Mouse (Mus musculus) midbrain, embryonic 13.5 days (tissue): ENCODE results near the gene Josd2. TPM values are rescaled to one million over a fixed set of nuclear protein-coding genes. Genes with fewer than 3 reads are reported as not detected.

Experiments
- ATAC-seq: fragments of 200-750 bp; cut with Nextera tagmentation; 2 replicates; pipeline ENCODE4 v1.8.0; 2017; ENCODE audit warnings: mild to moderate bottlenecking, moderate TSS enrichment, moderate library complexity
- H3K27ac ChIP-seq: fragments of 300-500 bp; sonication (generic); 2 replicates; pipeline ENCODE4 v1.5.1; 2015; ENCODE audit warnings: inconsistent platforms, mild to moderate bottlenecking, moderate library complexity
- H3K27me3 ChIP-seq: fragments of 300-500 bp; sonication (generic); 2 replicates; pipeline ENCODE4 v1.6.1; 2015; ENCODE audit warnings: mild to moderate bottlenecking, inconsistent platforms
- H3K36me3 ChIP-seq: fragments of 300-500 bp; sonication (generic); 2 replicates; pipeline ENCODE4 v1.6.1; 2015; ENCODE audit warnings: mild to moderate bottlenecking, inconsistent platforms
- H3K4me1 ChIP-seq: fragments of 300-500 bp; sonication (generic); replicated peaks from 2 replicates; pipeline ENCODE4 v1.6.1; 2015; ENCODE audit warnings: inconsistent platforms
- H3K4me2 ChIP-seq: fragments of 300-500 bp; sonication (generic); replicated peaks from 2 replicates; pipeline ENCODE4 v1.6.1; 2015; ENCODE audit warnings: moderate library complexity, mild to moderate bottlenecking, inconsistent platforms
- H3K4me3 ChIP-seq: fragments of 300-500 bp; sonication (generic); replicated peaks from 2 replicates; pipeline ENCODE4 v1.5.1; 2015; ENCODE audit warnings: mild to moderate bottlenecking, inconsistent platforms
- H3K9ac ChIP-seq: fragments of 300-500 bp; sonication (generic); replicated peaks from 2 replicates; pipeline ENCODE4 v1.6.1; 2015; ENCODE audit warnings: mild to moderate bottlenecking, inconsistent platforms
- H3K9me3 ChIP-seq: fragments of 300-500 bp; sonication (generic); 2 replicates; pipeline ENCODE4 v1.6.1; 2016; ENCODE audit warnings: mild to moderate bottlenecking, inconsistent platforms
- WGBS: fragments of 180-500 bp; shearing (Covaris S2); methylation state at CpG from one replicate; pipeline ENCODE4 v1.1.7; 2015; 5-methylcytosine and 5-hydroxymethylcytosine counted together
- polyA plus RNA-seq: library from polyadenylated mRNA; unstranded; fragments of >200 nt; fragmentation: Nextera tagmentation; extraction: Ambion mirVana; gene quantifications from 2 replicates; pipeline ENCODE4 v1.2.1, GENCODE M21; 2015

Gene Josd2
- polyA plus RNA-seq, 1 experiment from 2014 or later = 44.8 TPM

DNA sequence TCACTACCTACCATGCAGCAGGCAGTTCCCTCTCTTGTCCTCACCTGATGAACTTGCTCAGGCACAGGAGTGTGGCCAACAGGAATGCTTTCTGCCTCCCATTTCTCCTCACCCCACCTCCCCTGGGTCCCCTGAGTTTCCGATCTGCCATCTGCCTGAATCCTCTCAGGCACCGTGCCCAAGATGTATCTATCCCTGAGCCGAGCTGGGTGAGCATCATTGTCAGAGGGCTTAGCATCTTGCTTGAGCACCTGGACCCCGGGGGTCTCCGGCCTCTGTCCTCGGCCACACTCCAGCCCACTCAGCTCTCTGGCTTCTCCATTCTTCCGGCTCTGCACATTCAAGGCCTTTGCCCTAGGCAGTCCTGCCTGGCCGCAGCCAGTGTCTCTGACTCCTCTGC, 29.8 kb upstream of the Josd2 start:
- Histone ChIP-seq H3K36me3 (peaks cover 23% of the 10 kb centered on the region), H3K27ac (peak overlapping the region; percentile 54; the same call in 1 of the 2 replicates), H3K4me3 (no peak overlapping the region), H3K9ac (peak overlapping the region; percentile 42), H3K9me3 (no peaks in the 10 kb centered on the region), H3K4me2 (no peak overlapping the region; the same call in 1 of the 2 replicates), H3K4me1 (peaks cover 57% of the 10 kb centered on the region), H3K27me3 (no peaks in the 10 kb centered on the region)
- no peak for ATAC-seq
- 61% methylated on average over 8 of the region's 8 CpGs for WGBS

DNA sequence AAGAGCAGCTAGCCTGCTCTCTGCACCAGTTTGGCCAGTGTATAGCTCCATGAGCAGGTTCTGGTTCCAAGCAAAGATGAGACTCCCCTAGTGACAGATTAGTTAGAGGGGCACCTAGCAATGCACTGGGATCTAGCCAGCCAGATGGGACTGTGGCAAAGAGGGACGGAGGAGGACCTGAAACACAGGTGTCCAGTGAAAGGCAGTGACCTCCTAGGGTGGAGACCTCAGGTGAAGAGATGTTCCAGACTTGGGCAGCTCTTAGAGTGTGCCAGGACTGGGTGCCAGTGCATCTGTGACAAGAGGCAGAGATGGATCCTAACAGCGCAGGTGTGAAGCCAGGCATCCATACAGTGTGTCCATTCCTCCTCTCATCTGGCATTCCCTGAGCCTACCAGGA, 28.1 kb upstream of the Josd2 start:
- H3K4me3 ChIP-seq = no peak overlapping the region
- H3K9me3 ChIP-seq = no peaks in the 10 kb centered on the region
- no peak overlapping the region for H3K27ac ChIP-seq
- 72% methylated on average over 2 of the region's 2 CpGs for WGBS
- peaks cover 14% of the 10 kb centered on the region for H3K36me3 ChIP-seq
- H3K4me2 ChIP-seq = no peak overlapping the region
- no peak for ATAC-seq
- no peak overlapping the region for H3K9ac ChIP-seq
- no peaks in the 10 kb centered on the region for H3K27me3 ChIP-seq
- peaks cover 56% of the 10 kb centered on the region for H3K4me1 ChIP-seq

DNA sequence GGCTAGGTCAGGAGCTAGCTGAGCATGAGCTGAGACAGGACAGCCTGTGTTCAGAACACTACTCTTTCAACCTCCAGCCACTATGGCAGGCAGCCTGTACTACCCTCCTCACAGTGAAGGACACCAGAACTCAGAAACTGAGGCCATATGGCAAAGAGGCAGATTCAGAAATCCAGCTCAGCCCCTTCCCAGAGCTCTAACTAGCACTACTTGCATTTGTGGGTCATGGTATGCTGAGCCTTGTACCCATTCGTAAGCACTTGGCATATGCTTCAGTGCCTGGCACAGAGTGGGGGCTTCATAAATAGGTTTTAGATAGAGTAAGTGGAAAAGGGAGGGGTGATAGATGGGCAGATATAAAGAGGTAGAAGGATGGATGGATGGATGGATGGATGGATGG, 27.3 kb upstream of the Josd2 start:
- H3K4me2 ChIP-seq = no peak overlapping the region
- H3K4me1 ChIP-seq = peaks cover 63% of the 10 kb centered on the region
- 0 out of 2 replicates have a peak overlapping the region, but pooled peaks have one; percentile 6 for H3K9ac ChIP-seq
- no peak for ATAC-seq
- H3K36me3 ChIP-seq = peaks cover 14% of the 10 kb centered on the region
- H3K9me3 ChIP-seq = no peaks in the 10 kb centered on the region
- 97% methylated on average over 1 of the region's 1 CpGs for WGBS
- H3K4me3 ChIP-seq = no peak overlapping the region
- no peaks in the 10 kb centered on the region for H3K27me3 ChIP-seq
- H3K27ac ChIP-seq = peak overlapping the region; percentile 53; the same call in 1 of the 2 replicates

GRCm38 (mm10) chr7:44441180-44441579, 26.6 kb upstream of the Josd2 start:
- Histone ChIP-seq H3K4me2 (peak overlapping the region; percentile 87), H3K27ac (peak overlapping the region; percentile 99), H3K9me3 (no peaks in the 10 kb centered on the region), H3K27me3 (no peaks in the 10 kb centered on the region), H3K4me3 (peak overlapping the region; percentile 88), H3K36me3 (peaks cover 20% of the 10 kb centered on the region), H3K4me1 (peaks cover 70% of the 10 kb centered on the region), H3K9ac (peak overlapping the region; percentile 100)
- WGBS = 10% methylated on average over 1 of the region's 1 CpGs
- ATAC-seq = no peak

- Histone ChIP-seq H3K9me3 (no peaks in the 10 kb centered on the region), H3K4me3 (peak overlapping the region; percentile 88), H3K27me3 (no peaks in the 10 kb centered on the region), H3K4me2 (peak overlapping the region; percentile 87), H3K27ac (peak overlapping the region; percentile 99), H3K4me1 (peaks cover 75% of the 10 kb centered on the region), H3K9ac (peak overlapping the region; percentile 100), H3K36me3 (peaks cover 25% of the 10 kb centered on the region)
- peak; percentile 73 for ATAC-seq
- 1% methylated on average over 13 of the region's 14 CpGs for WGBS
These were observed 26.1 kb upstream of the Josd2 start for GRCm38 (mm10) chr7:44441648-44442109.

- H3K27me3 ChIP-seq = no peaks in the 10 kb centered on the region
- H3K36me3 ChIP-seq = peaks cover 31% of the 10 kb centered on the region
- H3K4me1 ChIP-seq = peaks cover 80% of the 10 kb centered on the region
- peak overlapping the region; percentile 88 for H3K4me3 ChIP-seq
- ATAC-seq = peak; percentile 53
- H3K27ac ChIP-seq = peak overlapping the region; percentile 99
- H3K4me2 ChIP-seq = peak overlapping the region; percentile 87
- H3K9me3 ChIP-seq = no peaks in the 10 kb centered on the region
- peak overlapping the region; percentile 100 for H3K9ac ChIP-seq
- 0% methylated on average over 12 of the region's 14 CpGs for WGBS
These were observed 25.4 kb upstream of the Josd2 start for GRCm38 (mm10) chr7:44442407-44442821.

GRCm38 (mm10) chr7:44443268-44444173, 24.3 kb upstream of the Josd2 start:
- ATAC-seq = peak; percentile 62
- H3K9me3 ChIP-seq = no peaks in the 10 kb centered on the region
- peaks cover 80% of the 10 kb centered on the region for H3K4me1 ChIP-seq
- peak overlapping the region; percentile 100 for H3K9ac ChIP-seq
- peak overlapping the region; percentile 87 for H3K4me2 ChIP-seq
- H3K27me3 ChIP-seq = no peaks in the 10 kb centered on the region
- peak overlapping the region; percentile 88 for H3K4me3 ChIP-seq
- WGBS = 7% methylated on average over 19 of the region's 20 CpGs
- H3K27ac ChIP-seq = peak overlapping the region; percentile 99
- peaks cover 37% of the 10 kb centered on the region for H3K36me3 ChIP-seq

GRCm38 (mm10) chr7:44444886-44445527, 22.8 kb upstream of the Josd2 start:
- no peaks in the 10 kb centered on the region for H3K9me3 ChIP-seq
- WGBS = 38% methylated on average over 29 of the region's 29 CpGs
- peak overlapping the region; percentile 15 for H3K27ac ChIP-seq
- peak overlapping the region; percentile 87 for H3K4me2 ChIP-seq
- no peaks in the 10 kb centered on the region for H3K27me3 ChIP-seq
- peaks cover 52% of the 10 kb centered on the region for H3K36me3 ChIP-seq
- H3K4me3 ChIP-seq = peak overlapping the region; percentile 88
- peaks cover 82% of the 10 kb centered on the region for H3K4me1 ChIP-seq
- H3K9ac ChIP-seq = peak overlapping the region; percentile 100
- no peak for ATAC-seq

- Histone ChIP-seq H3K27ac (peak overlapping the region; percentile 15), H3K36me3 (peaks cover 57% of the 10 kb centered on the region)
These were observed 22.3 kb upstream of the Josd2 start for GRCm38 (mm10) chr7:44445528-44445923.

DNA sequence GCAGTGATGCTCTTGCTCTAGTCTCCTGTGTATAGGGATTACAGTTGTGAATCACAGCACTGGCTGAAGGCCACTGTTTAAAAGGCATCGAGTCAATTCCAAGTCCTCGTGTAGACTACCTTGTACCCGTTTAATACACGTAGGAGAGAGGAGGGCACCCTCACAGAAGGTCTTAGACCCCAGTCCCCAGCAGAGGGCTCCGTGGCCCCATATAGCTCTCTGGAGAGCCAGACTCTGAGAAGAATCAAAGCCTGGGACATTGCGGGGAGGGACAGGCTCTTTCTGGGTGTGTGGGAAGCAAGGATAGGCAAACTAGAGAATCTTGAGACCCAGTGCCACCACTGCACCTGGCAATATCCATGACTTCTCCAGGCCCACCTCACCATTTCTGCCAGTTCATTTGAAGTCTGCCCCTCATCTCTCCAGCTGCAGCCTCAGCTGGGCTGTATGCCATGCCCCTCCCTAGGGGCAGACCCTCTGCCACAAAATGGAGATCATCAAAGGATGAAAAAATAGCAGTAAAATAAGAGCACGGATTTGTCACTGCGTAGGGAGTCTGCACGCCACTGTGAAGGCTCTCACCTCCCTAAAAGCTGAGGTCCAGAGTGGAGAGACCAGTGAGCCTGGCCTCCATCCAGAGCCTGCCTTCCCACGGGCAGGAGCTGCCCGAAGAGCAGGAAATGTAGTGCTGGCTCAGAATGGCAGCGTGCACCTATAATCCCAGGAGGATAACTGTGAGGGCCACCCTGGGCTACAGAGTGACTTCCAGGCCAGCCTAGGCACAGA, 21.5 kb upstream of the Josd2 start:
- Histone ChIP-seq H3K9me3 (no peaks in the 10 kb centered on the region), H3K27me3 (no peaks in the 10 kb centered on the region), H3K9ac (peak overlapping the region; percentile 100), H3K4me2 (peak overlapping the region; percentile 87), H3K4me1 (peaks cover 78% of the 10 kb centered on the region), H3K27ac (0 out of 2 replicates have a peak overlapping the region, but pooled peaks have one; percentile 25), H3K4me3 (peak overlapping the region; percentile 88), H3K36me3 (peaks cover 58% of the 10 kb centered on the region)
- WGBS = 55% methylated on average over 12 of the region's 12 CpGs
- ATAC-seq = no peak

More at GRCm38 (mm10) chr7:44445528-44445923, 22.3 kb upstream of the Josd2 start:
- ATAC-seq = no peak
- H3K4me3 ChIP-seq = peak overlapping the region; percentile 88
- H3K9me3 ChIP-seq = no peaks in the 10 kb centered on the region
- peak overlapping the region; percentile 87 for H3K4me2 ChIP-seq
- H3K27me3 ChIP-seq = no peaks in the 10 kb centered on the region
- WGBS = 41% methylated on average over 7 of the region's 7 CpGs
- H3K9ac ChIP-seq = peak overlapping the region; percentile 100
- H3K4me1 ChIP-seq = peaks cover 81% of the 10 kb centered on the region

GRCm38 (mm10) chr7:44453256-44453655, 14.5 kb upstream of the Josd2 start:
- H3K4me2 ChIP-seq = no peak overlapping the region
- H3K9me3 ChIP-seq = no peaks in the 10 kb centered on the region
- H3K36me3 ChIP-seq = peaks cover 80% of the 10 kb centered on the region
- ATAC-seq = 0 out of 2 replicates have a peak, but pooled peaks have one; percentile 9
- H3K27ac ChIP-seq = peak overlapping the region; percentile 19; the same call in 1 of the 2 replicates
- H3K4me1 ChIP-seq = peaks cover 47% of the 10 kb centered on the region
- no peaks in the 10 kb centered on the region for H3K27me3 ChIP-seq
- H3K4me3 ChIP-seq = no peak overlapping the region
- WGBS = 23% methylated on average over 3 of the region's 3 CpGs
- peak overlapping the region; percentile 39 for H3K9ac ChIP-seq
